Mouse (Mus musculus): Measurements from ENCODE around the gene Zfyve9. TPM values are rescaled to one million over a fixed set of nuclear protein-coding genes. Genes with fewer than 3 reads are reported as not detected.

Zfyve9 gene
- polyA plus RNA-seq, 1 experiment from 2014 or later, result 4.6 TPM

- H3K4me2 ChIP-seq, result no peak overlapping the region
- 89% methylated on average over 4 of the region's 4 CpGs for WGBS
- no peaks in the 10 kb centered on the region for H3K4me1 ChIP-seq
- H3K9me3 ChIP-seq, result no peaks in the 10 kb centered on the region
- no peak for ATAC-seq (ENCODE audit: insufficient read depth, low FRiP score, low read depth)
- peaks cover 57% of the 10 kb centered on the region for H3K36me3 ChIP-seq
- no peaks in the 10 kb centered on the region for H3K27me3 ChIP-seq (replicated peaks)
- no peak overlapping the region for H3K4me3 ChIP-seq (replicated peaks)
- H3K9ac ChIP-seq, result no peak overlapping the region
- H3K27ac ChIP-seq, result no peak overlapping the region
Measured at GRCm38 (mm10) chr4:108631616-108632015, 149.0 kb downstream of the Zfyve9 start.

- no peak overlapping the region for H3K27ac ChIP-seq
- H3K4me2 ChIP-seq, result no peak overlapping the region
- H3K27me3 ChIP-seq (replicated peaks), result no peaks in the 10 kb centered on the region
- no peaks in the 10 kb centered on the region for H3K9me3 ChIP-seq
- no peaks in the 10 kb centered on the region for H3K4me1 ChIP-seq
- H3K4me3 ChIP-seq (replicated peaks), result no peak overlapping the region
- ATAC-seq (ENCODE audit: insufficient read depth, low FRiP score, low read depth), result no peak
- peaks cover 63% of the 10 kb centered on the region for H3K36me3 ChIP-seq
- 91% methylated on average over 9 of the region's 9 CpGs for WGBS
- H3K9ac ChIP-seq, result no peak overlapping the region
Measured at GRCm38 (mm10) chr4:108630096-108630495, 150.5 kb downstream of the Zfyve9 start.

- Histone ChIP-seq H3K4me3 (replicated peaks) (no peak overlapping the region), H3K9ac (no peak overlapping the region), H3K4me2 (no peak overlapping the region), H3K27me3 (replicated peaks) (no peaks in the 10 kb centered on the region), H3K4me1 (no peaks in the 10 kb centered on the region), H3K9me3 (no peaks in the 10 kb centered on the region), H3K36me3 (peaks cover 69% of the 10 kb centered on the region), H3K27ac (no peak overlapping the region)
- no peak for ATAC-seq (ENCODE audit: insufficient read depth, low FRiP score, low read depth)
- WGBS, result 90% methylated on average over 7 of the region's 7 CpGs
Measured at GRCm38 (mm10) chr4:108629363-108629880, 151.2 kb downstream of the Zfyve9 start.

DNA sequence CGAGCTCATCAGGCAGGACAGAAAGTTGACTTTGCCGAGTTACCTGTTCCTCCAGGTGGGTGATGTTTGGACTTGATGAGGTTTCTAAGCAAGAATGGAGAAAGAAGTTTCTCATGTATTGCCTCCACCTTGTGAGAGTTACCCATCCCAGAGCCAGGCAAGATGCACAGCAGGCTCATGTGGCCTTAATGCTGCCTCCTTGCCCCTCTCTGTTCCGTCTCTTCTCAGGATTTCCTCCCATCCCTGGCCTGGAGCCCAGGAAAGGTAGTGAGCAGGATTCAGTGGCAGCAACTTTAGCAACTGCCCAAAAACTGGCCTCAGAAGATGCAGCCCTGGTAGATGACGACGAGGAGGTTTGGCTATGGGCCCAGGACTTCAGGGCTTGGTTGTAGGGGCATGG is 153.5 kb downstream of the Zfyve9 start:
- H3K9ac ChIP-seq, result no peak overlapping the region
- WGBS, result 85% methylated on average over 5 of the region's 5 CpGs
- H3K27ac ChIP-seq, result no peak overlapping the region
- no peak overlapping the region for H3K4me3 ChIP-seq (replicated peaks)
- H3K27me3 ChIP-seq (replicated peaks), result no peaks in the 10 kb centered on the region
- no peak for ATAC-seq (ENCODE audit: insufficient read depth, low FRiP score, low read depth)
- peaks cover 57% of the 10 kb centered on the region for H3K36me3 ChIP-seq
- H3K9me3 ChIP-seq, result no peaks in the 10 kb centered on the region
- no peaks in the 10 kb centered on the region for H3K4me1 ChIP-seq
- no peak overlapping the region for H3K4me2 ChIP-seq

DNA sequence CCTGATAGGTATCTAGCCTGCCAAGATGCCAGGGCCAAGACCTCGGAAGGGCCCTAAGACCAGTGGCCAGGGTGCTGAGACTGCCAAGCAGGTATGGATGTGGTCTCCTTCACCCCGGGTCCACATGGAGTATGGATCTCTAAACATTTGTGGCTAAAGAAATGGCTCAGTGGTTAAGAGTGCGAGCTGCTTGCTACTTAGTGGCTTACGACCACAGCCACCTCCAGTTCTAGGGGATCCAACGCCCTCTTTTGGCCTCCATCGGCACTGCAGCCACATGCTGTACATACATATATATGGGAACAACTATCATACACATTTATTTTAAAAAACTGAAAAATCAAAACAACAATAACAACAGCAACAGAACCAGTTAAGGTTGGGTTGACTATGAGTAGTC is 159.1 kb downstream of the Zfyve9 start:
- Histone ChIP-seq H3K27me3 (replicated peaks) (no peaks in the 10 kb centered on the region), H3K9me3 (no peaks in the 10 kb centered on the region), H3K36me3 (peaks cover 17% of the 10 kb centered on the region), H3K4me2 (no peak overlapping the region), H3K27ac (no peak overlapping the region), H3K9ac (no peak overlapping the region), H3K4me1 (peaks cover 11% of the 10 kb centered on the region; the same call in 1 of the 2 replicates), H3K4me3 (replicated peaks) (no peak overlapping the region)
- no peak for ATAC-seq (ENCODE audit: insufficient read depth, low FRiP score, low read depth)
- 94% methylated on average over 6 of the region's 6 CpGs for WGBS

GRCm38 (mm10) chr4:108620536-108620935 is 160.1 kb downstream of the Zfyve9 start:
- ATAC-seq (ENCODE audit: insufficient read depth, low FRiP score, low read depth), result no peak
- Histone ChIP-seq H3K27me3 (replicated peaks) (no peaks in the 10 kb centered on the region), H3K9me3 (no peaks in the 10 kb centered on the region), H3K4me1 (peaks cover 11% of the 10 kb centered on the region; the same call in 1 of the 2 replicates), H3K27ac (peak overlapping the region; percentile 82), H3K4me3 (replicated peaks) (peak overlapping the region; percentile 82), H3K9ac (peak overlapping the region; percentile 84), H3K4me2 (peak overlapping the region; percentile 87), H3K36me3 (peaks cover 7% of the 10 kb centered on the region)
- WGBS, result 14% methylated on average over 8 of the region's 8 CpGs

DNA sequence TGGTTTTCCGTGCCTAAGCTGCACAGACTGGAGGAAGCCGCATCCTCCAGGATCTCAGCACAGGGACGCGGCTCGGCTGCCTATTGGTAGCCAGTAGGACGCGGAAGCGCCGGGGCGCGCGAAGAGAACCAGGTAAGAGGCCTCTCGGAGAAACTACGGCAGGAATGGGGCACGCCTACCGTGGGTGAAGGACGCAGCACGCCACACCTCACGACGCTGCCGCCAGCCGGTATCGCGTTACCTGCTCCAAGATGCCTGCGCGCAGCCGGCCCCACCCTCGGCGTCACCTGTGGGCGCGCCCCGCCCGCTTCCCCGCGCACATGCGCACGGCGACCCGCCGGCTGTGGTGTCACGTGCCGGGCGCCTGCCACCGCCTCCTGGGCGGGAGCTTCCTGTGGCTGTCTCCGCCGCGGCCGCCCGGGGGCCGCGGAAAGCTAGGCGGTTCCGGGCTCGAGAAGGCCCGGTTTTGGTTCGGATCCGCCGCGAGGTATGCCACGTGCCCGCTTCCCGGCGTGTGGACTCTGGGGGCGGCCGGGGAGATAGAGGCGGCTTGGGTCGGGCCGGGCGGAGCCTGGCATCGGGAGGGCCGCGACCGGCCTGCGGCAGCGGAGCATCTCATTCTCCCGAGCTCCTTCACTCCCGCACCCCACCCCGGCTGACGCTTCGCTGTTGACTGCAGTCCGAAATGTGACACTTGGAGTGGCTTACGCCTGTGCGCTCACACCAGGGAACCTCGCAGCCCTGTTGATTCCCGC is 160.8 kb downstream of the Zfyve9 start, which contains the start of gene Cc2d1b:
TSS of gene Cc2d1b (plus strand) at position 354 of the 755 bp plus-strand sequence.
- Histone ChIP-seq H3K4me3 (replicated peaks) (peak within 1 kb of the TSS; percentile 82), H3K9ac (peak within 1 kb of the TSS; percentile 84), H3K9me3 (no peaks in the 10 kb centered on the region), H3K4me1 (peaks cover 11% of the 10 kb centered on the region; the same call in 1 of the 2 replicates), H3K36me3 (peaks cover 3% of the 10 kb centered on the region), H3K27ac (peak within 1 kb of the TSS; percentile 89), H3K27me3 (replicated peaks) (no peaks in the 10 kb centered on the region), H3K4me2 (peak within 1 kb of the TSS; percentile 87)
- WGBS, result under 1% methylated on average over 76 of the region's 86 CpGs
- ATAC-seq (ENCODE audit: insufficient read depth, low FRiP score, low read depth), result peak; percentile 94

DNA sequence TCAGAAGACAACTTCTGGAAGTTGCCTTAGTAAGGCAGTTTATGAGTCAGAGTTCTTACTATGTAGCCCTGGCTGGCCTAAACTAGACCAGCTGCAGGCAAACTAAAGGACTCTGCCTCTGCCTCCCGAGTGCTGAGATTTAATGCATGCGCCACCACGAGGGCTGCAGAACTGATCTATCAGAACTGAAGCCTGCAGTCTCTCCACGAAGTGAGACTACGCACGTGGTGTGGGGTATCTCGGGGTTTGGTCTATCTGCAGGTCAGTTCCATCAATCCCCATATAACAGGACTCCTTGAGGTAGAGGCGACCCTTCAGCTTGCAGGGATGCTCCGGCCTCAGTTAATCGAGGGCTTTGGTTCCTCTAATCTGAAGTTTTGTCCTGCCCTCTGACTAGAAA is 161.4 kb downstream of the Zfyve9 start:
- Histone ChIP-seq H3K4me1 (peaks cover 11% of the 10 kb centered on the region; the same call in 1 of the 2 replicates), H3K9ac (peak overlapping the region; percentile 45), H3K27ac (peak overlapping the region; percentile 89), H3K4me2 (peak overlapping the region; percentile 87), H3K4me3 (replicated peaks) (peak overlapping the region; percentile 82), H3K27me3 (replicated peaks) (no peaks in the 10 kb centered on the region), H3K9me3 (no peaks in the 10 kb centered on the region), H3K36me3 (no peaks in the 10 kb centered on the region)
- WGBS, result 3% methylated on average over 10 of the region's 10 CpGs
- ATAC-seq (ENCODE audit: insufficient read depth, low FRiP score, low read depth), result peak; percentile 6; the same call in 1 of the 2 replicates

GRCm38 (mm10) chr4:108618586-108618985 is 162.0 kb downstream of the Zfyve9 start:
- Histone ChIP-seq H3K4me2 (peak overlapping the region; percentile 87), H3K9ac (no peak overlapping the region), H3K36me3 (no peaks in the 10 kb centered on the region), H3K27me3 (replicated peaks) (no peaks in the 10 kb centered on the region), H3K4me3 (replicated peaks) (peak overlapping the region; percentile 82; the same call in 1 of the 2 replicates), H3K4me1 (peaks cover 11% of the 10 kb centered on the region; the same call in 1 of the 2 replicates), H3K27ac (peak overlapping the region; percentile 89), H3K9me3 (no peaks in the 10 kb centered on the region)
- WGBS, result 56% methylated on average over 4 of the region's 4 CpGs
- no peak for ATAC-seq (ENCODE audit: insufficient read depth, low FRiP score, low read depth)

GRCm38 (mm10) chr4:108610935-108611334 is 169.7 kb downstream of the Zfyve9 start:
- 82% methylated on average over 5 of the region's 5 CpGs for WGBS
- ATAC-seq (ENCODE audit: insufficient read depth, low FRiP score, low read depth), result no peak
- Histone ChIP-seq H3K4me1 (no peaks in the 10 kb centered on the region), H3K9ac (no peak overlapping the region), H3K4me2 (no peak overlapping the region), H3K4me3 (replicated peaks) (no peak overlapping the region), H3K27me3 (replicated peaks) (no peaks in the 10 kb centered on the region), H3K36me3 (0 out of 2 replicates have a peak, but pooled peaks cover 2% of the 10 kb centered on the region), H3K27ac (no peak overlapping the region), H3K9me3 (no peaks in the 10 kb centered on the region)

GRCm38 (mm10) chr4:108608651-108609050 is 171.9 kb downstream of the Zfyve9 start:
- H3K36me3 ChIP-seq, result 0 out of 2 replicates have a peak, but pooled peaks cover 13% of the 10 kb centered on the region

DNA sequence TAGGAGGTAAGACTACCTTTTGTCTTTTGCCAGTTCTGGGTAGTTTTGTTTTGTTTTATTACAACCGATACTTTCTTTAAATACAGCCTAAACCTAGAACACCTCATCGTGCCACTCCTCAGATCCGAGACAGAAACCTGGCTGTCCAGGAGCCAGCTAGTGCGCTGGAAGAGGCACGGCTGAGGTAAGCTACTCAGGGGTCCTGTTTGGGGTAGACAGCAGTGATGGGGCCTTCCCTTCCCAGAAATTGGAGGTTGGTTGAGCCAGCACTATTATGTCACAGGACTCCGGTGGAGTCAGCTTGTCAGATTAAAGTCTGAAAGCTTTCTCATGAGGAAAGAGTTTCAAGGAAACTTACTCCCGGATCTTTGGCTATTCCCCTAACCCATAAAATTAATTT is 178.7 kb downstream of the Zfyve9 start:
- Histone ChIP-seq H3K27ac (no peak overlapping the region), H3K4me2 (no peak overlapping the region), H3K4me3 (replicated peaks) (no peak overlapping the region), H3K36me3 (peaks cover 33% of the 10 kb centered on the region), H3K9me3 (no peaks in the 10 kb centered on the region), H3K9ac (no peak overlapping the region), H3K4me1 (no peaks in the 10 kb centered on the region), H3K27me3 (replicated peaks) (no peaks in the 10 kb centered on the region)
- ATAC-seq (ENCODE audit: insufficient read depth, low FRiP score, low read depth), result no peak
- 93% methylated on average over 7 of the region's 7 CpGs for WGBS

More at GRCm38 (mm10) chr4:108608651-108609050, 171.9 kb downstream of the Zfyve9 start:
- H3K4me2 ChIP-seq, result no peak overlapping the region
- 90% methylated on average over 3 of the region's 3 CpGs for WGBS
- no peak overlapping the region for H3K9ac ChIP-seq
- H3K9me3 ChIP-seq, result no peaks in the 10 kb centered on the region
- no peak overlapping the region for H3K27ac ChIP-seq
- H3K4me3 ChIP-seq (replicated peaks), result no peak overlapping the region
- no peaks in the 10 kb centered on the region for H3K27me3 ChIP-seq (replicated peaks)
- no peaks in the 10 kb centered on the region for H3K4me1 ChIP-seq
- ATAC-seq (ENCODE audit: insufficient read depth, low FRiP score, low read depth), result no peak
